Mouse (Mus musculus) neural tube, embryonic 10.5 days (tissue): ENCODE data around the gene Srp54b.
"Not testable (repeated sequence)": the region's sequence is repeated elsewhere in the genome, so short reads cannot be mapped to it uniquely, and the experiment has no call there.

Experiments
- DNase-seq: peaks from one replicate; pipeline ENCODE4 v3.0.0-alpha.2; 2017; ENCODE audit warnings: low spot score; ENCODE audit errors: extremely low spot score

The Srp54b gene

DNA sequence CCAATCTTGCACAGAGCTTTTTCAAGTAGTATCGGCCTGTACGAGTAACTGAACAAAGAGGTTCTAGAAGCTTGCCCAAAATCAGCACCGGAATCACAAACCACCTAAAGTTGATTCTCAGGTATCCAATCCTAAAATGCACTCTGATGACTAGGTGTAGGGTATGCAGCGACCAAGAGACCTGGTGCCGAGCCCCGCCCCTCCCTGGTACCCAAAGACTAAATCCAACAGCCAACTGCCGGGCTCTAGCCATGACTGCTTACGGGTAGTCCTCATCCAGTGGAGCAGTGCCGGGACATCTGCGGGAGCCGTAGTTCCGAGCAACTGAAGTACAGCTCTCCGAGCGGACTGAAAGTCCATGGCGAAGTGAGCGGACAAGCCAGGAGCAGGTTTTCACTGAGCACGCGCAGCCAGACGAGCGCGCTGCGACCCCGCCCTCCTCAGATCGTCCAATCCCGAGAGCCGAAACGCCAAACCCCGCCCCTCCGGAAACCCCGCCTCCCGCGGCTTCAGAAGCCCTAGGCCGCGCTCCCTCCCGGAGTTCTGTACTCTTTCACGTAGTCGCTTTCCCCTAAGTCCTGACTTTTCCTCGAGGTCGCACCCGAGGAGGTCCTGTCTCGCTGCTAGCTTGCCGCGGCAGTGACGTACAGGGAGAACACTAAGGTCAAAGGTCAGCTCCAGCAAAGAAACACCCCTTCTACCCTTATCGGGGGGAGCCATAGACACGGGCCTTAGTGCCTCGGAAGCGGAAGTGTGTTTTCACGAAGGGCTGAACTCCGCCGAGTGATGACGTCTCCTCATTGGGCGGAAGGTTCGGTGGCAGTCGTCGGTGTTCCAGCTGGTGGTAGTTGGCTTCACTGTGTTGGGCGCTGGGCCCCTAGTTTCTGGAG lies at the start of gene Srp54b:
Srp54b (plus strand) TSS at position 546 of the 890 bp plus-strand sequence.
- DNase-seq = not testable (repeated sequence)

DNA sequence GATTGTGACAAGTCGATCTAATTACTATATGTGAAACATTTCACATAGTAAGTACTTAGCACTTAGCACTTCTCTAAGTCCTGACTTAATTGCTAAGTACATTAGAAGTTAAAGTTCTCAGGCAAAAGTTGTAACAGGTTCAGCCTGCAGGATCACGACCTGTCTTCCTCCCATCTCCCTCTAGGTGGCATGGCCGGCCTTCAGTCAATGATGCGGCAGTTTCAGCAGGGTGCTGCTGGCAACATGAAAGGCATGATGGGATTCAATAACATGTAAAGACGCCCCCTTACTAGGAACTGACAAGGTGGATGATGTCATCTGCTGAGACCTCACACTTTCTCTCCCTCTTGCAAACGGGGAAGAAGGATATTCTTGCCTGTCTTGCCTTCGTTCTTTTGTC lies 42.3 kb upstream of the Srp54b start:
- DNase-seq = not testable (repeated sequence)

DNA sequence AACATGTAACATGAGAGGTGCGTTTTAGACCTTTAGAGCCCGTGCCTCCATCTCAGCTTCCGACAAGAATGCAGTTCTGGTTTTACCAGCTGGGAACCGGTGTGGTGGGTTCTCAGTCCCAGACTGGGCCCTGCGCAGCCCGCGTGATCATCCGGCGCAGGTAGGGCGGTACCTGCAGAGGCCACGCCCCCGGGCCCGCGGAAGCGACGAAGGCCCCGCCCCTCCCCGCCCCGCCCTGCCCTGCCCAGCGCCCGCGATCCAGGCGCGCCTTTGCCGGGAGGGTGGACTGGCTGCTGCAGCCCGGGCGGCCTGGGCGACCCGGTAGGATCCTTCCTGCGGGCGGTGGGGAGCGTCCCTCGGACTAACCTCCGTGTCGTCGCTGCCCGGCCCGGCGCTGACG lies 30.7 kb upstream of the Srp54b start, which contains the start of gene Fam177a:
Fam177a (plus strand) TSS at position 228 of the 400 bp plus-strand sequence.
- not testable (repeated sequence) for DNase-seq

DNA sequence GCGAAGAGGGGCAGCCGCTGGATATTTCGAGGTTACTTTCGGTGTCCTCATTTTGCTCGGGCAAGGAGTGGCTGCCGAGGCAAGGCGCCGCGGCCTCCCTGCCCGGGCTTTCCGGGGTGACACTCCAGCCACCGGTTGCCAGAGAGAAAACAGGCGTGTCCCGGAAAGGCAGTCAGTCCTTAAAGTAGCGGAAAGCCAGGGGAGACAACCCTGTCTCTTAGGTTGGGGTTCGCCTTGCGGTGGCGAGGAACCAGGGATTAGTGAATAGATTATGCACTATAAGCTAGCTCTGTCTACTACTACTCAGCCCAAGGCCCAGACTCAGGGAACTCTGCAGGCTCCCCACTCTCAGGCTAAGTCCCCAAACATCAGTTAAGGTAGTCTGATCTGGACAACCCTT lies 30.2 kb upstream of the Srp54b start:
- not testable (repeated sequence) for DNase-seq

DNA sequence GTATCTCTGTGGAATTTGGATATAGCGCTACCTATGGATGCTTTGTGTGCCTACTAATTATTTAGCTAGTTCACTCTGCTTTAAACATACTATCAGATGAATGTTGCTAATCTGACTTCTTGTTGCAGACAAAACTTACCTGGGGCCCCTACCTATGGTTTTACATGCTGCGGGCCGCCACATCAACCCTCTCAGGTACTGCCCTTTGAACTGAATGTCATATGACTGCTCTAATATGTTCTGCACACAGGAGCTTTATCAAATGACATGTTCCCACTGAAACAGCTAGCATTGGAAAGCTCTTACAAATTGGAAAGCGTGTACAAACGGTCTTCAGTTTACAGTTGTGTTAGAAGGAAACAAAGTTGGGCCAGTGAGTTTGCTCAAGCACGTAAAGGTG lies 19.4 kb upstream of the Srp54b start:
- DNase-seq = not testable (repeated sequence)

DNA sequence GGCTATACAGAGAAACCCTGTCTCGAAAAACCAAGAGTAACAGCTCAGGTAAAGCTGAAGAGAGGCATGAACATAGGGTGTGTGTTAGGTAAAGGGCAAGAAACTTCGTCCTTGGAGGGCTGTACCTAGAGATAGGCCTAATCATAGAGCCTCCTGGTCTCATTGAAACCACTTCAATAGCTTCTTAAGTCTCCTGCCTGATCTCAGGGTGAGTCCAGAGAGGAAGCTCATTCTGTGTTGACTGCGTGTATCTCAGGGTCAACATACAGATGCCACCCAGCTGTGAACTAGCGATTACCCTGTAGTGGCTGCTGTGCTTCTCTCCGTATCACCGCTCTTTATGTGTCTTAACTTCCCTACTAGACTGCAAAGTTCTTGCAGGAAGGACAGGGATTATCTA lies 17.0 kb upstream of the Srp54b start:
- not testable (repeated sequence) for DNase-seq

DNA sequence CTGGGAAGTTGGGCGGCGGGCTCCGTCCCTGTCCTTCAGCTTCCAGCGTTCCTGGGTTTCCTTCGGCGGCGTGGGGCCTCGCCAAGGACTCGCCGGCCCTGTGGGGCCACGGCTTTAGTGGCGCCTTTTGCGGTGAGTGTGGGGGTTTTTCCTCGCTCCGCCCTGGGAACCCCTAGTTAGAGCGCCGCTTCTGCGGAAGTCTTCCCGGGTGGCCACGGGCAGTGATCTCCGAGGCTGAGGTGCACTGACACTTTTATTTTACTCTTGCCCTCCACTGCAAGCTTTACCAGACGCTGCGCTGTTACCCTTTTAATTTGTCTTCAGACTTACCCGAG lies 512 bp downstream of the Srp54b start:
- not testable (repeated sequence) for DNase-seq

DNA sequence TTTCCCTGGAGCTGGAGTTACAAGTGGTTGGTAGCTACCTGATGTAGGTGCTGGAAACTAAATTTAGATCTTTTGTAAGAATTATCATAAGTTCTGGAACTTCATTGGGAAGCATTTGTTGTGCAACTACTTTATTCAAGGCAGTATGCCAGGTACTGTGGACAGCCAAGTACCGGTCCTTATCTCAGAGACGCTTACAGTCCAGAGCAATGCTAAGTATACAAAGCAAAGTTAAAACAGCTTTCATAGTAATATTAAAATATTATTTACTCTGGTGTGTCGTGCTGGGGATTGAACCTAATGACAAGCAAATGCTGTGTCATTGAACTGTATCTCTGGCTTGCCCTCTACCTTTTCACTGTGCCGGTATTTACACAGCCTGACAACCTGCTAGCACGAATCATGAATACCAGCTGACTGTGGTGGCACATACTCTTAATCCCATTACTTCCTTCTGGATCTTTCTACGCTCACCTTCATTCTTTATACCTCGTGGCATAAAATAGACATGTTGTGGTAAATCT lies 12.2 kb downstream of the Srp54b start:
- DNase-seq = not testable (repeated sequence)

DNA sequence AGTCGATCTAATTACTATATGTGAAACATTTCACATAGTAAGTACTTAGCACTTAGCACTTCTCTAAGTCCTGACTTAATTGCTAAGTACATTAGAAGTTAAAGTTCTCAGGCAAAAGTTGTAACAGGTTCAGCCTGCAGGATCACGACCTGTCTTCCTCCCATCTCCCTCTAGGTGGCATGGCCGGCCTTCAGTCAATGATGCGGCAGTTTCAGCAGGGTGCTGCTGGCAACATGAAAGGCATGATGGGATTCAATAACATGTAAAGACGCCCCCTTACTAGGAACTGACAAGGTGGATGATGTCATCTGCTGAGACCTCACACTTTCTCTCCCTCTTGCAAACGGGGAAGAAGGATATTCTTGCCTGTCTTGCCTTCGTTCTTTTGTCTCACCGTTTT lies 32.8 kb downstream of the Srp54b start:
- DNase-seq = not testable (repeated sequence)

DNA sequence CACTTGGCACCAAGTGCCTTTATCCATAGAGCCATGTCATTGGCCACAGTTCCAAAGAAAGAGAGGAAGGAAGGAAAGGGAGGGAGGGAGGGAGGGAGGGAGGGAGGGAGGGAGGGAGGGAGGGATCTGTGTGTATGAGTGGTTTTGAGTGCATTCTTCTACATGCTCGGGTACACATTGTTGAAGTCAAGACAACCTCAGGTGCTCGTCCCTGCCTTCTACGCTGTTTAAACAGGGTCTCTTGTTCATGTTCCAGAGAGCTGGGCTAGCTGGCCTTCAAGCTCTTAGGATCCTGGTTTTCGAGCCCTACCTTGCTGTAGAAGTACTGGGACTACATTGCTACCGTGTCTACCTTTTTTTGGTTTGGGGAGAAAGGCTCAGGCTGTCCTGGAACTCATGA lies 34.2 kb downstream of the Srp54b start:
- not testable (repeated sequence) for DNase-seq

DNA sequence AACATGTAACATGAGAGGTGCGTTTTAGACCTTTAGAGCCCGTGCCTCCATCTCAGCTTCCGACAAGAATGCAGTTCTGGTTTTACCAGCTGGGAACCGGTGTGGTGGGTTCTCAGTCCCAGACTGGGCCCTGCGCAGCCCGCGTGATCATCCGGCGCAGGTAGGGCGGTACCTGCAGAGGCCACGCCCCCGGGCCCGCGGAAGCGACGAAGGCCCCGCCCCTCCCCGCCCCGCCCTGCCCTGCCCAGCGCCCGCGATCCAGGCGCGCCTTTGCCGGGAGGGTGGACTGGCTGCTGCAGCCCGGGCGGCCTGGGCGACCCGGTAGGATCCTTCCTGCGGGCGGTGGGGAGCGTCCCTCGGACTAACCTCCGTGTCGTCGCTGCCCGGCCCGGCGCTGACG lies 44.4 kb downstream of the Srp54b start, which contains the start of gene 1700047I17Rik2:
1700047I17Rik2 (plus strand) TSS at position 287 of the 400 bp plus-strand sequence.
- not testable (repeated sequence) for DNase-seq

DNA sequence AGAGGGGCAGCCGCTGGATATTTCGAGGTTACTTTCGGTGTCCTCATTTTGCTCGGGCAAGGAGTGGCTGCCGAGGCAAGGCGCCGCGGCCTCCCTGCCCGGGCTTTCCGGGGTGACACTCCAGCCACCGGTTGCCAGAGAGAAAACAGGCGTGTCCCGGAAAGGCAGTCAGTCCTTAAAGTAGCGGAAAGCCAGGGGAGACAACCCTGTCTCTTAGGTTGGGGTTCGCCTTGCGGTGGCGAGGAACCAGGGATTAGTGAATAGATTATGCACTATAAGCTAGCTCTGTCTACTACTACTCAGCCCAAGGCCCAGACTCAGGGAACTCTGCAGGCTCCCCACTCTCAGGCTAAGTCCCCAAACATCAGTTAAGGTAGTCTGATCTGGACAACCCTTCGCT lies 44.9 kb downstream of the Srp54b start:
- not testable (repeated sequence) for DNase-seq

DNA sequence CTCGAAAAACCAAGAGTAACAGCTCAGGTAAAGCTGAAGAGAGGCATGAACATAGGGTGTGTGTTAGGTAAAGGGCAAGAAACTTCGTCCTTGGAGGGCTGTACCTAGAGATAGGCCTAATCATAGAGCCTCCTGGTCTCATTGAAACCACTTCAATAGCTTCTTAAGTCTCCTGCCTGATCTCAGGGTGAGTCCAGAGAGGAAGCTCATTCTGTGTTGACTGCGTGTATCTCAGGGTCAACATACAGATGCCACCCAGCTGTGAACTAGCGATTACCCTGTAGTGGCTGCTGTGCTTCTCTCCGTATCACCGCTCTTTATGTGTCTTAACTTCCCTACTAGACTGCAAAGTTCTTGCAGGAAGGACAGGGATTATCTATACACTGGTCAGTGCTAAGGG lies 58.0 kb downstream of the Srp54b start:
- DNase-seq = not testable (repeated sequence)

DNA sequence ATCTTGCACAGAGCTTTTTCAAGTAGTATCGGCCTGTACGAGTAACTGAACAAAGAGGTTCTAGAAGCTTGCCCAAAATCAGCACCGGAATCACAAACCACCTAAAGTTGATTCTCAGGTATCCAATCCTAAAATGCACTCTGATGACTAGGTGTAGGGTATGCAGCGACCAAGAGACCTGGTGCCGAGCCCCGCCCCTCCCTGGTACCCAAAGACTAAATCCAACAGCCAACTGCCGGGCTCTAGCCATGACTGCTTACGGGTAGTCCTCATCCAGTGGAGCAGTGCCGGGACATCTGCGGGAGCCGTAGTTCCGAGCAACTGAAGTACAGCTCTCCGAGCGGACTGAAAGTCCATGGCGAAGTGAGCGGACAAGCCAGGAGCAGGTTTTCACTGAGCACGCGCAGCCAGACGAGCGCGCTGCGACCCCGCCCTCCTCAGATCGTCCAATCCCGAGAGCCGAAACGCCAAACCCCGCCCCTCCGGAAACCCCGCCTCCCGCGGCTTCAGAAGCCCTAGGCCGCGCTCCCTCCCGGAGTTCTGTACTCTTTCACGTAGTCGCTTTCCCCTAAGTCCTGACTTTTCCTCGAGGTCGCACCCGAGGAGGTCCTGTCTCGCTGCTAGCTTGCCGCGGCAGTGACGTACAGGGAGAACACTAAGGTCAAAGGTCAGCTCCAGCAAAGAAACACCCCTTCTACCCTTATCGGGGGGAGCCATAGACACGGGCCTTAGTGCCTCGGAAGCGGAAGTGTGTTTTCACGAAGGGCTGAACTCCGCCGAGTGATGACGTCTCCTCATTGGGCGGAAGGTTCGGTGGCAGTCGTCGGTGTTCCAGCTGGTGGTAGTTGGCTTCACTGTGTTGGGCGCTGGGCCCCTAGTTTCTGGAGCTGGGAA lies 75.0 kb downstream of the Srp54b start, which contains the start of gene Srp54c:
Srp54c (plus strand) TSS at position 543 of the 894 bp plus-strand sequence.
- not testable (repeated sequence) for DNase-seq

DNA sequence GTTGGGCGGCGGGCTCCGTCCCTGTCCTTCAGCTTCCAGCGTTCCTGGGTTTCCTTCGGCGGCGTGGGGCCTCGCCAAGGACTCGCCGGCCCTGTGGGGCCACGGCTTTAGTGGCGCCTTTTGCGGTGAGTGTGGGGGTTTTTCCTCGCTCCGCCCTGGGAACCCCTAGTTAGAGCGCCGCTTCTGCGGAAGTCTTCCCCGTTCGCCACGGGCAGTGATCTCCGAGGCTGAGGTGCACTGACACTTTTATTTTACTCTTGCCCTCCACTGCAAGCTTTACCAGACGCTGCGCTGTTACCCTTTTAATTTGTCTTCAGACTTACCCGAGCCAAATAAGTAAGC lies 75.6 kb downstream of the Srp54b start:
- DNase-seq = not testable (repeated sequence)
